8 mouse cellular contexts compared by ENCODE assay signal in genomic region chr4:103146339-103146738, GRCm38 (mm10). TPM values are rescaled to one million over a fixed set of nuclear protein-coding genes. Genes with fewer than 3 reads are reported as not detected.
DNase-seq lines count a peak whose midpoint lies in the region; ATAC-seq lines count a peak whose summit lies in the region.

No protein-coding gene starts in this region.

- no peak overlapping the region for H3K4me2 ChIP-seq in hindbrain, embryonic 13.5 days

- H3K9me3 ChIP-seq in hindbrain, embryonic 10.5 days, result no peaks in the 10 kb centered on the region
- no peaks in the 10 kb centered on the region for H3K9me3 ChIP-seq in hindbrain, embryonic 13.5 days

- DNase-seq in hindbrain, embryonic 10.5 days (ENCODE audit: low spot score), result peak; percentile 45
- peak; percentile 36 for DNase-seq in brain, embryonic 18.5 days (ENCODE audit: low read depth, low spot score)
- DNase-seq in heart, postnatal 14 days, result peak; percentile 83 to 90
- DNase-seq in left cerebral cortex, adult 11 months (ENCODE audit: low spot score), result peak; percentile 60
- DNase-seq in spleen, adult 12 weeks (ENCODE audit: low spot score), result peak; percentile 56

- WGBS in hindbrain, embryonic 10.5 days, result 50% methylated on average over 5 of the region's 5 CpGs
- 44% methylated on average over 5 of the region's 5 CpGs for WGBS in hindbrain, embryonic 13.5 days

- ATAC-seq in hindbrain, embryonic 13.5 days (ENCODE audit: low FRiP score), result no peak
- 0 out of 2 replicates have a peak, but pooled peaks have one; percentile 56 for ATAC-seq in erythroid progenitor cell, adult 5-6 weeks (replicated peaks; ENCODE audit: low FRiP score, poor library complexity, severe bottlenecking)
- peak; percentile 85 for ATAC-seq in megakaryocyte-erythroid progenitor cell, adult 5-6 weeks (replicated peaks; ENCODE audit: low FRiP score, low TSS enrichment, poor library complexity, severe bottlenecking)

- H3K27ac ChIP-seq in hindbrain, embryonic 10.5 days, result no peak overlapping the region
- H3K27ac ChIP-seq in hindbrain, embryonic 13.5 days, result no peak overlapping the region

- no peaks in the 10 kb centered on the region for H3K4me1 ChIP-seq in hindbrain, embryonic 10.5 days (replicated peaks)
- H3K4me1 ChIP-seq in hindbrain, embryonic 13.5 days (replicated peaks), result no peaks in the 10 kb centered on the region

- H3K36me3 ChIP-seq in hindbrain, embryonic 10.5 days, result peaks cover 82% of the 10 kb centered on the region
- H3K36me3 ChIP-seq in hindbrain, embryonic 13.5 days, result peaks cover 54% of the 10 kb centered on the region

- intact Hi-C loops in heart, postnatal 14 days (cut with DNase I), result loop anchor here (1.0 to 5.0 kb wide), 2 partner anchors 66 to 159 kb away; no protein-coding TSS in a partner anchor

- no peaks in the 10 kb centered on the region for H3K27me3 ChIP-seq in hindbrain, embryonic 10.5 days (ENCODE audit: insufficient read depth, poor library complexity, severe bottlenecking)
- no peaks in the 10 kb centered on the region for H3K27me3 ChIP-seq in hindbrain, embryonic 13.5 days

- no peak overlapping the region for H3K4me3 ChIP-seq in hindbrain, embryonic 10.5 days
- no peak overlapping the region for H3K4me3 ChIP-seq in hindbrain, embryonic 13.5 days

- H3K9ac ChIP-seq in hindbrain, embryonic 13.5 days, result no peak overlapping the region

RNA-seq across cellular contexts. Expression of gene Wdr78, which starts 32.0 kb away (rescaled TPM):
- 4.6 and 5.6 TPM in 2 replicates for polyA plus RNA-seq in hindbrain, embryonic 10.5 days (2016; fragmentation: Nextera tagmentation; extraction: Ambion mirVana)
- polyA plus RNA-seq in hindbrain, embryonic 13.5 days (2015; fragmentation: Nextera tagmentation; extraction: Ambion mirVana), result 5.6 and 6.1 TPM in 2 replicates
- 0.72 and 1.7 TPM in 2 replicates for total RNA-seq in erythroid progenitor cell, adult 5-6 weeks (2015; ENCODE audit: low replicate concordance)
- total RNA-seq in erythroid progenitor cell, adult 5-6 weeks (2017; ENCODE audit: low replicate concordance), result 1.6 and 4.2 TPM in 2 replicates
- total RNA-seq in heart, postnatal 14 days (2021), result 1 to 10 TPM; 1.6 to 3.0 TPM
- total RNA-seq in megakaryocyte-erythroid progenitor cell, adult 5-6 weeks (2014; fragmentation: Nextera tagmentation), result 2.7 and 5.0 TPM in 2 replicates
- total RNA-seq in megakaryocyte-erythroid progenitor cell, adult 5-6 weeks (2017), result 1.6 and 9.8 TPM in 2 replicates

RNA-seq across cellular contexts. Expression of gene Mier1, which starts 32.1 kb away (rescaled TPM):
- polyA plus RNA-seq in hindbrain, embryonic 10.5 days (2016; fragmentation: Nextera tagmentation; extraction: Ambion mirVana), result 29.6 and 34.8 TPM in 2 replicates
- 36.6 and 37.1 TPM in 2 replicates for polyA plus RNA-seq in hindbrain, embryonic 13.5 days (2015; fragmentation: Nextera tagmentation; extraction: Ambion mirVana)
- 134 and 164 TPM in 2 replicates for total RNA-seq in erythroid progenitor cell, adult 5-6 weeks (2015; ENCODE audit: low replicate concordance)
- 151 and 175 TPM in 2 replicates for total RNA-seq in erythroid progenitor cell, adult 5-6 weeks (2017; ENCODE audit: low replicate concordance)
- total RNA-seq in heart, postnatal 14 days (2021), result 10 to 100 TPM; 40.0 to 41.7 TPM
- 82.0 and 90.2 TPM in 2 replicates for total RNA-seq in megakaryocyte-erythroid progenitor cell, adult 5-6 weeks (2014; fragmentation: Nextera tagmentation)
- total RNA-seq in megakaryocyte-erythroid progenitor cell, adult 5-6 weeks (2017), result 95.3 and 101 TPM in 2 replicates

Comparison
In these comparisons a context has a peak if more than half of its experiments do, and no peak if none do; other contexts are left out.
1. DNase-seq: peak in every context shown above with its lines; median percentile 86 in heart, postnatal 14 days; 60 in left cerebral cortex, adult 11 months; 56 in spleen, adult 12 weeks; 45 in hindbrain, embryonic 10.5 days; 36 in brain, embryonic 18.5 days.